Mouse (Mus musculus): ENCODE measurements around the gene Rab19.

DNA sequence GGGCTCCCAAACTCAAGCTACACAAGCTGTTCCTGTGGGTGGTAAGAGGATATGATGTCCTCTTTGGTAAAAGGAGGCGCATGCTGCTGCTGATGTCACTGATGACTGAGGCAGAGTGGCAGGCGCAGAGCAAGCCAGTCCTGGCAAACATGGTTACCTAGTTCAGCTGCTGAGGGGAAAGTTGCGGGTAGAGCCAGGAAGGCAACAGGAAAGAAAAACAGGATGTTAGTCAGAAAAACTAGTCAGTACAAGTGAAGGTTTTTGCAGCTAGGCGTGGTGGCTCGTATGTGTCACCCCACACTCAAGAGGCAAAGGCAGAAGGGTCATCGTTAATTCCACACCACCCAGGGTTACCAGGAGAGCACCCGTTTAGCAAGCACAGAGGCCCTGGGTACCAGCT lies 46.8 kb upstream of the Rab19 start:
- TF ChIP-seq CTCF (IDR thresholded peaks at IDR 0.05; ENCODE audit: borderline replicate concordance, control insufficient read depth, extremely low read depth, insufficient read depth, low read length, poor library complexity) (no peak), POLR2A (IDR thresholded peaks at IDR 0.05; ENCODE audit: control insufficient read depth, extremely low read depth, insufficient read depth, low read length, poor library complexity) (no peak)

All from thymus, adult 2 months (tissue).